Mouse (Mus musculus): Measurements from ENCODE around the gene Tmem91.
"Not testable (repeated sequence)": the region's sequence is repeated elsewhere in the genome, so short reads cannot be mapped to it uniquely, and the experiment has no call there.

The Tmem91 gene

GRCm38 (mm10) chr7:25674719-25675300, at the start of gene Tmem91:
Gene Tmem91 (minus strand): TSS chr7:25675166.
- no peak for DNase-seq

- DNase-seq: not testable (repeated sequence)
These were observed 46.8 kb upstream of the Tmem91 start for GRCm38 (mm10) chr7:25721776-25722175.

- DNase-seq: no peak
These were observed 45.8 kb upstream of the Tmem91 start for GRCm38 (mm10) chr7:25720760-25721159.

- DNase-seq: peak; percentile 78
These were observed 45.0 kb upstream of the Tmem91 start for GRCm38 (mm10) chr7:25719761-25720610.

- DNase-seq: peak; percentile 94
These were observed 43.9 kb upstream of the Tmem91 start, which contains the start of gene Ccdc97 for GRCm38 (mm10) chr7:25718788-25719417. Gene Ccdc97 (minus strand): TSS chr7:25719088.

GRCm38 (mm10) chr7:25717478-25717877, 42.5 kb upstream of the Tmem91 start:
- DNase-seq: no peak

- no peak for DNase-seq
These were observed 40.8 kb upstream of the Tmem91 start for GRCm38 (mm10) chr7:25715731-25716271.

GRCm38 (mm10) chr7:25714581-25714980, 39.6 kb upstream of the Tmem91 start:
- DNase-seq: no peak

- DNase-seq: no peak
These were observed 37.8 kb upstream of the Tmem91 start for GRCm38 (mm10) chr7:25712801-25713200.

GRCm38 (mm10) chr7:25711731-25712197, 36.8 kb upstream of the Tmem91 start:
- no peak for DNase-seq

- DNase-seq: no peak
These were observed 36.2 kb upstream of the Tmem91 start for GRCm38 (mm10) chr7:25711165-25711564.

- peak; percentile 25 for DNase-seq
These were observed 35.7 kb upstream of the Tmem91 start for GRCm38 (mm10) chr7:25710519-25711130.

GRCm38 (mm10) chr7:25709961-25710360, 35.0 kb upstream of the Tmem91 start:
- peak; percentile 54 for DNase-seq

GRCm38 (mm10) chr7:25707581-25708292, 32.8 kb upstream of the Tmem91 start:
- DNase-seq: peak; percentile 57

GRCm38 (mm10) chr7:25706578-25707170, 31.7 kb upstream of the Tmem91 start:
- no peak for DNase-seq

- peak; percentile 53 for DNase-seq
These were observed 30.9 kb upstream of the Tmem91 start for GRCm38 (mm10) chr7:25705801-25706251.

GRCm38 (mm10) chr7:25704716-25705364, 29.9 kb upstream of the Tmem91 start:
- no peak for DNase-seq

- DNase-seq: no peak
These were observed 29.0 kb upstream of the Tmem91 start for GRCm38 (mm10) chr7:25703793-25704494.

- DNase-seq: no peak
These were observed 27.4 kb upstream of the Tmem91 start for GRCm38 (mm10) chr7:25702350-25702749.

GRCm38 (mm10) chr7:25700732-25701131, 25.8 kb upstream of the Tmem91 start:
- no peak for DNase-seq

All from lung, postnatal 14 days (tissue).